Mouse (Mus musculus): Measurements from ENCODE around the gene Vsx1. TPM values are rescaled to one million over a fixed set of nuclear protein-coding genes. Genes with fewer than 3 reads are reported as not detected.
A peak's percentile ranks its signal among the peaks of the same experiment; 100 is the strongest.

Vsx1 gene
- polyA plus RNA-seq (2017; shearing (Covaris generic)): not detected

DNA sequence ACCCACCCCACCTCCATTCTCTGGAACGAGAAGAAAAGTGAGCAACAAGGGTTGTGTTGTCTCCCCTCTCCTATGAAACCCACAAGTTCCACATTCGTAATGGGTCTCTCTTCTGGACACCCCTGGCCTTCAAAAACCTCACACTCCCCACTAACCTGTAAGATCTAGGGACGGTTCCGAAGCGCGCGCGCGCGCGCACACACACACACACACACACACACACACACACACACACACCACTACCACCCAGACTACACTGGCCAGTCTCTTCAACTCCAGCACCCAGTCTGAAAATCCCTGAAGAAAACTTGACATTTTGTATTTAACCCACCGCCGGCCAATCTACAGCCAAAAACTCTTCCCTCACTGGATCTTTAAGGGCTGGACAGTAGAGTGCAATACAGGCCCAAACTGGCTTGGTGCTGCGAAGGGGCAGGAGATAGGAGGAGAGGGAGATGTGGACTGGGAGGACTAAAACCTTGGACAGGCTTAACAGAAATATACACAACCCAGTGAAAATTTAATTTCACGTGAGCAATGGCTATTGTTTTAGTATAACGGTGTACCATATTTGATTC, at the start of gene Vsx1:
Vsx1 (minus strand) TSS at position 138 of the 578 bp plus-strand sequence.
- ATAC-seq: no peak

GRCm38 (mm10) chr2:150737881-150738280, 48.7 kb upstream of the Vsx1 start:
- ATAC-seq: no peak

DNA sequence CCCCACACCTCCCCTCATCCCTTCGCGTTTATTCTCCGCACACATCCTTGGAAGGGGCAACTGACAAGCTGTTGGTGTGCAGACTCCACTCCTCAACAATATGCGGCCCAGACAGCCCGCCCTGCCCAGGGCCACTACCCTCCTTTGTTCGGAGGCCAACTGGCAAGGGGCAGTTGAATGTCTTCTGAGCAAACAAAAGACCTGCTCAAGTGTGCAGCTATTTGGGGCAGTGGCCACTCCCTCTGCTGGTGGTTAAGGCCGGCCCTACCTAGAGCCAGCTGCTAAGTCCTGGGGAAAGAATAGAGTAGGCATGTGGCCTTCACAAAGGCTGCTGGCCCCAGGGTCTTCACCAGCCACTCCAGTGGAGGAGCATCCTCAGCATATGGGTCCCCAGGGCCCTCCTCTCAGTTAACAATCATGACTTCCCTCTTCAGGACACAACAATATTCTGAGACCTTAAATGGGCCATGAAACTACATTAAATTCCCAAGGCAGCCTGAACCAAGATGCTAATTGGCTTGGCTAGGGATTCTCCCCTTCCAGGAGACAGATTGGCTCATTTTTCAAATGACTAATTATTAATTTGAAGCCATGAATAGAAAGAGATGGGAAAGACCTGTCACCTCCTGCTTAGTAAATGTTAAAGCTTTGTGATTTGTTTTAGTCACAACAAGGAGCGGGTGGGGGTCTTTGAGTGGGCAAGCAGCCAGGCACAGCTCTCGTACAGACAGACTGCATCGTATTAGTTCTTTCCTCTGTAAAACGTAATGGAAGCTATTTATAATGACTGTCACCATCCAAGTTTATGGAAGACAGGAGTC, 46.8 kb upstream of the Vsx1 start:
- ATAC-seq: no peak

DNA sequence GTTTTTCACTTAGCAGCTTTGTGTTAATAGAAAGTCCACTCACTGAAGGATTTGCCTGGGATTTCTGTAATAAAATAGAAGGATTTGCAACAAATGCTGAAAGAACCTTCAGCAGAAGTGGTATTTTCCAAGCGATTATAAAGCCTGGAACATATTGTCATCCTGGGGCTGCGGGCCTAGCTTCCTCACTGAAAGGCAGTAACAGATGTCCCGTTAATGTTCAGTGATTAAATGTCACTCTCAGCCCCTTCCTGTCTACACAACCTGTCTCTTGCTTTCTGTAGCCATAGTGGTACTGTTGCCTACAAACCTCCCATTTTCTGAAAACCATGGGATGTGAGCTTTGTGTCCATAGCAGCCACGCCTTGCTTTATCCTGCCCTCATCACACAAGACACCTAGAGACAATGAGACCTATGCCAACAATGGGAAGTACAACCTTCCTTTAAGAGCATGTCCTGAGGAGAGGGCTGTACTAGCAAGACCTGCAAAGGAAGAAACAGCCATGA, 23.1 kb upstream of the Vsx1 start:
- no peak for ATAC-seq

DNA sequence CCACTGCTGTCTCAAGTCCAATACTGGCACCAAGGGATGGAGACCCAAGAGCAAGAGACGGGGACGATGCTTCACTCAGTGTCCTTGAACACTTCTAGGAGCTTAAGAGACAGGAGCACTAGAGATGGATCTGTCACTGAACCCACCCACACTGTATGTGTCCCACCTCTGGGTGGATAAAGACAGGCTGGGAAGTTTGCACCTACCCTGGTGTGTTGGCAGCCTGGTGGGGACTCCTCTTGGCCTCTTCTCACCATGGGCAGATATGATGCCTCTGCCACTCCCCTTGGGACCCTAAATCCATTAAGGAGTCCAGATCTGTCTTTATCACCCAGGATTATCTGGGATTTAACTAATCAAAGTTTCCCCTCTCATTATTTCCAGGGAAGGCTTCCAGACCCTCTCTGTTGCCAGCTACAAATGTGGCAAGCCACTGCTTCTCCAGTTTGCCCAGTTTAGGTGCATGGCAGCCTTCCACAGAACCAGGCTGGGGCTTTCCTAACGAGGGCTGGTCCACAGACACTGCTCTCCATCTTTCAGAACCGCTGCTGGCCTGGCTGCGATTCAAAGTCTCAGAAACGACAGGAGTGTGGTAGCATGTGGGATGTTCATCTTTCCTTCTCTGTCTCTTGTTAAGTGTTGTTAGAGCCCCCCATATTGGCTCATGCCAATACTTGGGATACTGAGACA, 2.5 kb upstream of the Vsx1 start:
- no peak for ATAC-seq

DNA sequence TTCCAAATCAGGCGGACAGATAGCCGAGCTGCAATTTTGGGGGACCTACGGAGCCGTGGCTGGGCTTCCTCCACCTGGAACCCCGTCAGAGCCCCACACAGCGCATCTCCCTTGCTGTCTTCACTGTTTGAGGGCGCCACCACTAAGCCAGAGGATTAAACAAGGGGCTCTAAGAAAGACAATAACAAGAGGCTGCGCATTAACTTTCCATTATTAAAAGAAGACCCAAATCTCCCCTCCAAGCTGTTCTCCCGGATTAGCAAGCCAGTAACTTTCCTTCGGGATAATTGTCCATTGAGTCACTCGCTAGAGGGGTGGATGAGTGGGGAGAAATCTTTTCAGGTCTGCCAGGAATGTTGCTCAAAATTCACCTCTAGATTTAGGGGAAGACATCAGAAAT, 1.1 kb upstream of the Vsx1 start:
- no peak for ATAC-seq

DNA sequence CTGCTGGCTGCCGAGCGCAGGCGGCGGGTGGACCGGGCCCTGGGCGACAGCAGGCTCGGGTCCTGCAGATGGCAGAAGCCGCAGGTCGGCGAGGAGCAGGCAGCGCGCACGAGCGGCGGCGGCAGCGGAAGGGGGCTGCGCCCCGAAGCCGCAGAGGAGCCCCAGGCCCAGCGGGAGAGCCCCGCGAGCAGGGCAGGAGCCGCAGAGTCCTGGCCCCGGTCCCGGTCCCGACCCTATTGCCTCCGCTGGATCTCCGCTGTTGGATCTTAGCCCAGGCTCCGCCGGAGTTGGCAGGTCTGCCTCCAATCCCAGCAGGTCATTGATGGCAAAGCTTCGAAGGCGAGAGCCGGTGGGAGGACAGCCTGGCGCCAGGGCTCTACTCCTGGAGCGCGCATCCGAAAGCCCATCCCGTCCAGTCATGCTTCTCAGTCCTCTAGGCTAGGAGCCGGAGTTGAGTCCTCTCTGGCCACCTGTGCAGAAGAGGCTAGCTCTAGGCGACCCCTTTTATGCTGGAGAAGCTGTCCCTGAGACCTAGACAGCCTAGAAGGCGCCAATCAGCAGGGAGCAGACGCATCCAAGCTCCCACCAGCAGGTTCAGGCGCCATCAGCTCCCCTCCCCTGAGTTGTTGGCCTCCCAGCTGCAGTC, 496 bp downstream of the Vsx1 start:
- ATAC-seq: no peak

GRCm38 (mm10) chr2:150687871-150688540, 1.2 kb downstream of the Vsx1 start:
- ATAC-seq: no peak

DNA sequence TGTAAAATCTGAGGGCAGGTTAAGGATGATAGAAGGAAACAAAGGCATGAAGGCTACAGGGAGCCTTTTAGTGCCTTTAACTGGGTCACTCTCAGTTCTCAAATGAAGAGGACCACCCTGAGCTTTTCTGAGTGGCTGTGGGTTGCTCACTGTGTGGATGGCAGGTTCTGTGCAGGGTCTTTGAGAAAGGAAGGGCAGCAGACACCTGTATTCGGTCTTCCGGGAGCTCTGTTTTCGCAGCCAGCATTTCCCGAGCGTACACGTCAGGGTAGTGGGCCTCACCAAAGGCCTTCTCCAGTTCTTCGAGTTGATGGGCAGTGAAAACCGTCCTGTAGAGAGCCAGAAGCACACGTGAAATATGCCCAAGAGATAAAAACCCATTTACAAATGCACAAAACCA, 3.8 kb downstream of the Vsx1 start:
- no peak for ATAC-seq

GRCm38 (mm10) chr2:150684451-150684850, 4.7 kb downstream of the Vsx1 start:
- ATAC-seq: no peak

DNA sequence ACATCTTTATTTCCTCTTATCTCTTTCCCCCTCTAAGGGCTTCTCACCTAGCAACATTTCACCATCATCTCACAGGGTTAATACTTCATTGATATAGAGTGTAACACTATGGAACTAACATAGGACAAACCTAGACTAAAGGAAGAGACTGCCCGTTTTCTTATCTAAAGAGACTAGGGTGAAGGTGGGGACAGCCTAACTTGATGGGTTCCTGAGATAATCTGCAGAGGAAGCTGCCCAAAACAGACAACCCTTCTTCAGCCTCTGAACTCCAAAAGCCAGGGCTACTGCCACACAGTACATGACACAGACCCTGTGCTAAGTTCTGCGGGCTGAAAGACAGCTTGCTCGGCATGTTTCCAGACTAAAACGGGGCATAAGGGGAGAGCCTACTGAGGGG, 7.6 kb downstream of the Vsx1 start:
- ATAC-seq: no peak

DNA sequence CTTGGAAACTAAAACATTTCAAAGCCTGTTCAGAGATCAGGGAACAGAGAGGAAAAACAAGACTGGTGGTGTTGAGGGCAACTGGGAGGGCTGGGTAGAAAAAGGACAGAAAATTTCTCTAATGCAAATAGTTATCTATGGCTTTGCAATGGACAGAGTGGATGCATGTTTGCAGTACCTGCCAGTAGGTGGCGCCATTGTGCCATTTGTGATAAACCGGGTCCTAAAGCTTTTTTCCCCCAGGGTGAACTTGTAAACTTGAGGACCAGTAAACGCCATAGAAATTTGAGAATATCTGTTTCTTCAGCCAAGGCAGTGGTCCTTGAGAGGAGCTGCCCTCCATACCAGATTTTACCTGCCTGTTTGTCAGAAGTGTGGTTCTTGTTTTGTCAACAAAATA, 10.8 kb downstream of the Vsx1 start:
- ATAC-seq: peak; percentile 58

DNA sequence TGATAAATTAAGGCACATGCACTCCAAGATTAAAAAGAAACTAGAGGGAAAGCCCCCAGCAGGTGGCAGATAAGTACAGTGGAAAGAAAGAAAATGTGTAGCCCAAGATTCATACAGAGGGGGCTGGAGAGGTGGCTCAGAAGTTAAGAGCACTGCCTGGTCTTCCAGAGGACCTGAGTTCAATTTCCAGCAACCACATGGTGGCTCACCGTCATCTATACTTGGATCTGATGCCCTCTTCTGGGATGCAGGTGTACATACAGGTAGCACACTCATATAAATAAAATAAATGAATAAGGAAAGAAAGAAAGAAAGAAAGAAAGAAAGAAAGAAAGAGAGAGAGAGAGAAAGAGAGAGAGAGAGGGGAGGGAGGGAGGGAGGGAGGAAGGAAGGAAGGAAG, 13.6 kb downstream of the Vsx1 start:
- ATAC-seq: peak; percentile 27

GRCm38 (mm10) chr2:150674900-150675299, 14.3 kb downstream of the Vsx1 start:
- peak; percentile 85 for ATAC-seq

DNA sequence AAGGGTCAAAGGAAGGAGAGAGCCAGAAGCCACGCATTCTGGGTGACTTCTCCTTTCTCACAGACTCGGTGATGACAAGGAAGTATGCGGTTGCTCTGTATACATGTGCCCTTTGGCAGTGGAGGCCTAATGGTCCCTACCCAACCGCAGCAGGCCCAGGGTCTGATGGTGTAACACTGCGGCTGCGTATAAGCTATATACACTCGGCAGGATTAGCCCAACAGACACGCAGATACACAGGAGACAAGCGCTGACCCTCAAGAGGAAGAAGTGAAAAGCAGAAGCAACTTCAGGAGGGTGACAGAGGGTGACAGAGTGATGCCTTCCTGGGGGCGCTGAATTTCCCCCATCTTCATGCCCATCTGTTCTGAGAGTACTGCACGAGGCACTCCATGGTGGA, 15.2 kb downstream of the Vsx1 start:
- no peak for ATAC-seq

- ATAC-seq: no peak
Observed at GRCm38 (mm10) chr2:150671609-150672290, 17.4 kb downstream of the Vsx1 start.

DNA sequence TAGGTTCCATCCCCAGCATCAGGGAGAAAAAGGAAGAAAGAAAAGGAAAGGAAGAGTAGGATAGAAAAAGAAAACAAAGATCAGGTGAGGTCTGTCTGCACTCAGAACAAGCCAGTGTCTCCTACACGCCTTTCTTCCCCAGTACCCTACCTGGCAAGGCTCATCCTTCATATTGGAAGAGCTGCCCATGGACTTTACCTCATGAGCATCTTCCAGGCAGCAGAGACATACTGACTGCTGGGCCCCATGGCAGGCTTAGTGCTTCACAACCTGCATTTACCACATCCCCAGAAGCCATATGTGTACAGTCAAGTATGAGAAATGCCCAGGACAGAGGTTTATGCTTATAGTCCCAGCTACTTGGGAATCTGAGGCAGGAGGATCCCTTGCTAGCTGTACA, 18.2 kb downstream of the Vsx1 start:
- no peak for ATAC-seq

- no peak for ATAC-seq
Observed at GRCm38 (mm10) chr2:150669454-150670045, 19.6 kb downstream of the Vsx1 start.

GRCm38 (mm10) chr2:150668956-150669355, 20.2 kb downstream of the Vsx1 start:
- no peak for ATAC-seq

- peak; percentile 32 for ATAC-seq
Observed at GRCm38 (mm10) chr2:150667820-150668766, 21.1 kb downstream of the Vsx1 start, which contains the start of gene Acss1. Gene Acss1 (minus strand): TSS chr2:150668500.

Measured in CD4-positive, CD25-positive, alpha-beta regulatory T cell, adult 4 months (primary cell).